Mouse (Mus musculus) macrophage (primary cell): ENCODE results near the gene Vmn1r123. TPM values are rescaled to one million over a fixed set of nuclear protein-coding genes. Genes with fewer than 3 reads are reported as not detected.
"Not testable (repeated sequence)": the region's sequence is repeated elsewhere in the genome, so short reads cannot be mapped to it uniquely, and the experiment has no call there.

Experiments
- H3K27ac ChIP-seq: fragments of 350-480 bp; formaldehyde crosslinking; 2 replicates; pipeline ENCODE4 v1.9.0; 2021
- H3K36me3 ChIP-seq: fragments of 350-480 bp; formaldehyde crosslinking; 2 replicates; pipeline ENCODE4 v1.9.0; 2021; ENCODE audit errors: inconsistent target
- H3K4me3 ChIP-seq: fragments of 350-480 bp; formaldehyde crosslinking; 2 replicates; pipeline ENCODE4 v1.9.0; 2021; ENCODE audit errors: inconsistent target
- H3K79me2 ChIP-seq: fragments of 350-480 bp; formaldehyde crosslinking; 2 replicates; pipeline ENCODE4 v1.9.0; 2021; ENCODE audit errors: inconsistent target
- WGBS: methylation state at CpG from one replicate; pipeline ENCODE4 v1.1.7; 2026; ENCODE audit warnings: inconsistent platforms; ENCODE audit not compliant: missing documents; 5-methylcytosine and 5-hydroxymethylcytosine counted together
- polyA plus RNA-seq: library from polyadenylated mRNA; stranded (reverse); fragments of 250-400 nt; gene quantifications from 3 replicates; pipeline ENCODE4 v1.2.4, GENCODE M21; 2018; ENCODE audit warnings: inconsistent platforms
- total RNA-seq, 78 experiments: library from RNA; depleted of rRNA; stranded (reverse); fragments of 250-400 nt; gene quantifications; 1 replicate in 9 of 78; 2 replicates in 24 of 78; 3 replicates in 43 of 78; 4 replicates in 2 of 78; pipeline ENCODE4 v1.2.4; 2018; ENCODE audit warnings: inconsistent platforms in 56 of 78

Gene Vmn1r123
- total RNA-seq (2018; cell fraction: chromatin; rRNA removed) = not detected
- total RNA-seq (2018; cell fraction: cytosol; rRNA removed) = not detected
- total RNA-seq (2018; cell fraction: nucleus; rRNA removed) = not detected
- polyA plus RNA-seq = not detected in 3 replicates

DNA sequence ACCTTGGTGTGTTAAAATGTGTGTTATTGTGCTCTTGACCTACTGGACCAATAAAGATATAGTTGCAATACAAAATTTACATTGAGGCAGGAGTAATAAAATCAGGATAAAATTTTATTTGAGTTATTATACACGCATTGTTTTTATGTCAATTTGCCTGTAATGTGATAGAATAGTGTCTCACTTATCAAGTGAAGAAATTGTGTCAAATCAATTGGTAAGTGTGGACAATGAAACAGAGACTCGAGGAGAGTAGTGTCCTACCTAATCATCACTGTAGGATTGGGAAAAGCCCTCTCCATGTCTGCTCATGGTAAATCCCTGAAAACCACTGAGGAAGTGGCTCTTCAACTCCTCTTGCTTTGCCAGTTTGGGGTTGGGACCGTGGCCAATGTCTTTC, at the start of gene Vmn1r123:
Gene Vmn1r123, plus strand, starts transcription at position 301 of the 400 bp plus-strand sequence.
- WGBS = no CpG with 5 or more reads among the region's 3 CpGs
- H3K27ac ChIP-seq, H3K4me3 ChIP-seq, H3K79me2 ChIP-seq, H3K36me3 ChIP-seq: not testable (repeated sequence)

DNA sequence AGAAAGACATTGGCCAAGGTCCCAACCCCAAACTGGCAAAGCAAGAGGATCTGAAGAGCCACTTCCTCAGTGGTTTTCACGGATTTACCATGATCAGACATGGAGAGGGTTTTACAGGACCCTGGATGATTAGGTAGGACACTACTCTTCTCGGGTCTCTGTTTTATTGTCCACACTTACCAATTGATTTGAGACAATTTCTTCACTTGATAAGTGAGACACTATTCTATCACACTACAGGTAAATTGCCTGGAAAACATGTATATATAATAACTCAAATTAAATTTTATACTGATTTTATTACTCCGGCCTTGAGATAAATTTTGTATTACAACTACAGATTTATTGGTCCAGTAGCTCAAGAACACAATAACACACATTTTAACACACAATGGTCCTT, 28.0 kb upstream of the Vmn1r123 start, which contains the start of gene Vmn1r122:
Gene Vmn1r122, minus strand, starts transcription at position 101 of the 400 bp plus-strand sequence.
- H3K79me2 ChIP-seq, H3K27ac ChIP-seq, H3K36me3 ChIP-seq, H3K4me3 ChIP-seq: not testable (repeated sequence)
- WGBS = no CpG with 5 or more reads among the region's 3 CpGs

DNA sequence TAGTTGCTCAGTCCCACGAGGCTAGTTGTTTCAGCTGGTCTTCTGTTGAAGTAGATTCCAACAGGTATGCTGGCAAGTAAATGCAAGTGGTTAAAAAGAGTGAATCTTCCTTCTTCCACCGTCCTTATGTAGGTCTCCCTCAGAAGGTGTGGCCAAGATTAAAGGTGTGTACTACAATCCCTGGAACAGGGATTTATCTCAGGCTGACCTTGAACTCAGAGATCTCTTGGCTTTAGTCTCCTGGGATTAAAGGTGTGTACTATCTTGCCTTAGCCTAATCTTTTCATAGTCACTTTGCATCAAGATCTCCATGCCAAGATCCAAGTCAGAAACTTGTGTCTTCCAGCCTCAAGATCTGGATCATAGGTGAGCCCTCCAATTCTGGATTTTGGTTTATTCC, 28.3 kb downstream of the Vmn1r123 start, which contains the start of gene Gm5157:
Gene Gm5157, minus strand, starts transcription at position 101 of the 400 bp plus-strand sequence.
- H3K4me3 ChIP-seq, H3K27ac ChIP-seq, H3K79me2 ChIP-seq, H3K36me3 ChIP-seq: not testable (repeated sequence)
- no CpG with 5 or more reads among the region's 2 CpGs for WGBS

Other genes starting within 250 kb of the Vmn1r123 start
- gene Vmn1r118, start 249.8 kb upstream of the Vmn1r123 start, polyA plus RNA-seq = not detected in 3 replicates
- gene Vmn1r119, start 149.7 kb upstream of the Vmn1r123 start, polyA plus RNA-seq = not detected in 3 replicates
- not detected in 3 replicates for gene Vmn1r120, start 108.4 kb upstream of the Vmn1r123 start, polyA plus RNA-seq
- gene Vmn1r121, start 63.7 kb upstream of the Vmn1r123 start, polyA plus RNA-seq = not detected in 3 replicates
- gene Vmn1r122, start 28.1 kb upstream of the Vmn1r123 start, polyA plus RNA-seq = not detected in 3 replicates
- gene Gm5157, start 28.2 kb downstream of the Vmn1r123 start, polyA plus RNA-seq = not detected in 3 replicates
- gene Vmn1r124, start 98.4 kb downstream of the Vmn1r123 start, polyA plus RNA-seq = not detected in 3 replicates
- gene Vmn1r125, start 110.0 kb downstream of the Vmn1r123 start, polyA plus RNA-seq = not detected in 3 replicates
- not detected in 3 replicates for gene Vmn1r126, start 139.3 kb downstream of the Vmn1r123 start, polyA plus RNA-seq
- gene Vmn1r127, start 157.7 kb downstream of the Vmn1r123 start, polyA plus RNA-seq = not detected in 3 replicates
- gene Vmn1r128, start 187.2 kb downstream of the Vmn1r123 start, polyA plus RNA-seq = not detected in 3 replicates
- not detected in 3 replicates for gene Vmn1r129, start 199.1 kb downstream of the Vmn1r123 start, polyA plus RNA-seq